Mouse (Mus musculus) adrenal gland, postnatal 36 days (tissue): ENCODE data around the gene Ccndbp1. TPM values are rescaled to one million over a fixed set of nuclear protein-coding genes. Genes with fewer than 3 reads are reported as not detected.
"Not testable (repeated sequence)": the region's sequence is repeated elsewhere in the genome, so short reads cannot be mapped to it uniquely, and the experiment has no call there.

Source experiments
- DNase-seq, 2 experiments: peaks; one replicate each; pipeline ENCODE4 v3.0.0; 2021; ENCODE audit warnings: mixed read lengths in 1 of 2
- total RNA-seq, 2 experiments: library from RNA; stranded (reverse); gene quantifications; 2 replicates each; pipeline ENCODE4 v1.2.3; 2021

The Ccndbp1 gene
- total RNA-seq, 2 experiments from 2014 or later: 41.7 to 50.2 TPM

DNA sequence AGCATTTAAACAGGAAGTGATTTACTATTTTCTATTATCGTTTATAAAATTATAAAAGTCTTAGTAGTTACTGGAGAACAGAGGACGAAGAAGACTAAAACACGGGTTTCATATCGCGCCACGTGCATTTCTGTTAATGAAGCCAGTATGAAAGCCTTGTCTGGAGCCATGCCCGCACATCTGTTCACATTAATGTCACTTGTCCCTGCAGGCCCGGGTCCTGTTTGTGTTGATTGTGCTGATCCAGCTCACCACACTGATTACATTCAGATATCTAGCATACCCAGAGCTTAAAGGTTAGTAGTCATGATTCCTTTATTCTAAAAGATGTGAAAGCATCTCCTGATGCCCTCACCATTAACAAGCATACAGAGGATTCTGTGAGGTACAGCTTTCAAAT is 9.3 kb upstream of the Ccndbp1 start:
- DNase-seq: no peak

- no peak for DNase-seq
Measured at GRCm38 (mm10) chr2:121003586-121003985, 4.6 kb upstream of the Ccndbp1 start.

- no peak for DNase-seq
Measured at GRCm38 (mm10) chr2:121004018-121004811, 4.0 kb upstream of the Ccndbp1 start.

- no peak for DNase-seq
Measured at GRCm38 (mm10) chr2:121006986-121007385, 1.2 kb upstream of the Ccndbp1 start.

GRCm38 (mm10) chr2:121008664-121009007 is 433 bp downstream of the Ccndbp1 start:
- no peak for DNase-seq

- no peak for DNase-seq
Measured at GRCm38 (mm10) chr2:121009071-121009677, 971 bp downstream of the Ccndbp1 start.

DNA sequence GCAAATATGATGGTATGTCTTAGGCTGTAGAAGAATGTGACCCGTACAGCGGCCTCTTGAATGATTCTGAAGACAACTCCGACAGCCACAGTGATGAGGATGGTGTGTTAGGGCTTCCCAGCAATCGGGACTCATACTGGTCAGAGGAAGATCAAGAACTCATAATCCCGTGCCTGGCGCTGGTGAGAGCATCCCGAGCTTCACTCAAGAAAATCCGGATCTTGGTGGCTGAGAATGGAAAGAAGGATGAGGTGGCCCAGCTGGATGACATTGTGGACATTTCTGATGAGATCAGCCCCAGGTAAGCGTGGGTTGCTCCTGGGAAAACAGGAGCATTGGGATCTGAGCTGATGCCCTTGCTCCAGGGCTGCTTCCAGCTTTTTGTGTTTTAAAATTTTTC is 4.5 kb downstream of the Ccndbp1 start:
- no peak for DNase-seq

- DNase-seq: no peak
Measured at GRCm38 (mm10) chr2:121015507-121015906, 7.3 kb downstream of the Ccndbp1 start.

GRCm38 (mm10) chr2:121016226-121016625 is 8.0 kb downstream of the Ccndbp1 start:
- DNase-seq: no peak

DNA sequence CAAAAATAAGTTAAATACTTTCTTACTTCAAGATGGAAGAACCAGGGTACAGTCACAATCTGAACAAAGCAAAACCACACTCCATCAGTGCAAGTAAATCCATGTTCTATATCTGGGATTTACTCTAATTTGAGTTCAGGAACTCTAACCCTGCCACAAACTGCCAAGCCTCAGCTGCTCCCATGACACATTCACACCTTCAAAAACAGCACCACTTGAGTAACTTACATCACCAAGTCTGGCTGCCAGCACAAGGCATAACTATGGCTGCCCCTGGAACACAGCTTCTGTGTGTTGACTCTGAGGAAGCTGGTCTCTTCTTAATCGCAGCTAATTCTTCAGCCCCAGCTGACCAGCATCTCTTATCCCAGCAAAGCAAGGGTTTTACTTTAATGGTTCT is 8.9 kb downstream of the Ccndbp1 start:
- DNase-seq: no peak

DNA sequence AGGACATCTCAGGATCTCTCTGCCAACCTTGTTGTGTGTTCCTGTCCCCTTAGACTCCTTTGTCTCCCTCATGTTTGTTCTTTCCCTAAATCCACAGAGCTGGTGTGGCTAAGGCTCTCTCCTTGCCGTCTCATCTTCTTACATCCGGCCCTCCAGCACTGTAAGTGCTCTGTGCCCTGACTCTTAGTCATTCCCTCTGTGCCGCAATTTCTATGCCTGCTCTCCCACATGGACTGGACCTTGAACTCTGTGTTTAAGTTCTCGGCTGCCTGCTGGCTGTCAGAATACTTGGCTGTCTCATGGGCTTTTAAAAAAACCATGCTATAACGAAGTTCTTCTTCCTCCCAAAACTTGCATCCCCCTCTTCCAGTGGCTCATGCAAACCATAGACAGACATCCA is 14.7 kb downstream of the Ccndbp1 start:
- DNase-seq: peak; percentile 30 to 34

GRCm38 (mm10) chr2:121036733-121037341 is 28.6 kb downstream of the Ccndbp1 start, which contains the start of gene Epb42:
Gene Epb42 (minus strand): TSS chr2:121037072.
- no peak for DNase-seq

- not testable (repeated sequence) for DNase-seq
Measured at GRCm38 (mm10) chr2:121038851-121039250, 30.6 kb downstream of the Ccndbp1 start.

DNA sequence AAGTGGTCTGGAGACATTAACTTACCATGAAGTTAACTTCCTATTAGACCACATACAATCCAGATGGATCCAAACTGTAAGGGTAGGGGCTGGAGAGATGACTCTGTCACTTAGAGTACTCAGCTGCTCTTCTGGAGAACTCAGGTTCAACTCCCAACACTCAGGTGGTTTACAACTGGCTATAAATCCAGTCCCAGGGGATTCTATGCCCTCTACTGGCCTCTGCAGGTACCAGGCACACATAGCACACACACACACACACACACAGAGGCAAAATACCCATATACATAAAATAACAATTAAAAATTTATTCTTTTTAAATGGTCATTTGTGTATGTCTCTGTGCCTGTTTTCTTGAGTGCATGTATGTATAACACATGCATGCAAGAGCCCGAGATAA is 31.2 kb downstream of the Ccndbp1 start:
- no peak for DNase-seq

- peak; percentile 30 to 43 for DNase-seq
Measured at GRCm38 (mm10) chr2:121041098-121041497, 32.9 kb downstream of the Ccndbp1 start.

GRCm38 (mm10) chr2:121045653-121046052 is 37.5 kb downstream of the Ccndbp1 start:
- no peak for DNase-seq

DNA sequence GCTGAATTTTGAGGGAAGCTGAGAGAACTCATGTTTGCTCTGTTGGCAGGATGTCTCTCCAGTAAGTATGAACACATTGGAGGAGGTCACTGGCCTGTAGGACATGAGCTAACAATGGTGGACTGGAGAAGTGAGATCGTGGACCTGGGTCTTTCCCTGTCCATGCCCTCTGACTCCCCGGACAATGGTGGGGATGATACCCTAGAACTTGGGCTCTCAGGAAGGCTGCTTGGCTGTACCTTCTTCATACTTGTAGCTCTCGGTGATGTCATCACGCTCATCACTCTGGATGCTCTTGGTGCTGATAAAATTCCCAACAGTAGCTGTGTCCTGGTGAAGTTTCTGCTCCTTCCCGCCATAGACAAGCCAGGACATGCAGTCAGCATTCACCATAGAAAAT is 44.0 kb downstream of the Ccndbp1 start:
- no peak for DNase-seq

GRCm38 (mm10) chr2:121054060-121054459 is 45.9 kb downstream of the Ccndbp1 start:
- DNase-seq: no peak

- no peak for DNase-seq
Measured at GRCm38 (mm10) chr2:121055915-121056314, 47.7 kb downstream of the Ccndbp1 start.

GRCm38 (mm10) chr2:121057997-121058396 is 49.8 kb downstream of the Ccndbp1 start:
- no peak for DNase-seq

GRCm38 (mm10) chr2:121061315-121061714 is 53.1 kb downstream of the Ccndbp1 start:
- no peak for DNase-seq
